Mouse (Mus musculus): ENCODE data around the gene Osr1. TPM values are rescaled to one million over a fixed set of nuclear protein-coding genes. Genes with fewer than 3 reads are reported as not detected.

Gene Osr1
- polyA plus RNA-seq, 1 experiment from 2014 or later: 8.2 TPM

DNA sequence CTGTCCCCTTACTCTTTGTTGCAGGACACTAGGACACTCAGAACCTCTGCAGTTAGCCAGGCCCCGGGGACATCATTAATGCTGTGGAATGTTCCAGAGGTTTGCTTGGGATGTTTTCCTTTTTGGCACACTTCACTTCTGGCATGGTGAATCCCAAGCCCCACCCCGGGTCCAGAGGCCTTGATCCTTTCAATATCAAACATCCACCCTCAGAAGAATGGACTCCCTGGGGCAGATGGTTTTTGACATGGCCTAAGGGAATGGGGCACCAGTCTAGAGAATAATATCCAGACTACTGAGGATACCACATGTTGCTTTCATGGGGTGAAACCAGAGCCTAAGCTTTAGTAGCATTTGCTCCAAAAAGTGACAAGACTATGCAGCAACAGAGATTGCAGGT is 13.5 kb downstream of the Osr1 start:
- 0 out of 2 replicates have a peak, but pooled peaks cover 9% of the 10 kb centered on the region for H3K4me1 ChIP-seq (ENCODE audit: insufficient read depth, low read depth, low read length)
- DNase-seq (ENCODE audit: low spot score) (no peak), ATAC-seq (no peak)
- no peak overlapping the region for H3K9ac ChIP-seq (replicated peaks; ENCODE audit: low read depth)
- peaks cover 25% of the 10 kb centered on the region; the same call in 1 of the 2 replicates for H3K27me3 ChIP-seq (replicated peaks; ENCODE audit: insufficient read depth, low read length)
- no peak overlapping the region for H3K4me2 ChIP-seq (replicated peaks; ENCODE audit: low read depth, low read length)
- H3K27ac ChIP-seq (ENCODE audit: low read length): no peak overlapping the region
- H3K4me3 ChIP-seq (ENCODE audit: low read depth, low read length): no peak overlapping the region
- TF ChIP-seq CTCF (IDR thresholded peaks at IDR 0.05) (no peak), EP300 (IDR thresholded peaks at IDR 0.05) (no peak)
- no peaks in the 10 kb centered on the region for H3K9me3 ChIP-seq (ENCODE audit: low read length)
- H3K36me3 ChIP-seq (ENCODE audit: insufficient read depth, low read length): no peaks in the 10 kb centered on the region
- WGBS: 26% methylated on average over 2 of the region's 2 CpGs

DNA sequence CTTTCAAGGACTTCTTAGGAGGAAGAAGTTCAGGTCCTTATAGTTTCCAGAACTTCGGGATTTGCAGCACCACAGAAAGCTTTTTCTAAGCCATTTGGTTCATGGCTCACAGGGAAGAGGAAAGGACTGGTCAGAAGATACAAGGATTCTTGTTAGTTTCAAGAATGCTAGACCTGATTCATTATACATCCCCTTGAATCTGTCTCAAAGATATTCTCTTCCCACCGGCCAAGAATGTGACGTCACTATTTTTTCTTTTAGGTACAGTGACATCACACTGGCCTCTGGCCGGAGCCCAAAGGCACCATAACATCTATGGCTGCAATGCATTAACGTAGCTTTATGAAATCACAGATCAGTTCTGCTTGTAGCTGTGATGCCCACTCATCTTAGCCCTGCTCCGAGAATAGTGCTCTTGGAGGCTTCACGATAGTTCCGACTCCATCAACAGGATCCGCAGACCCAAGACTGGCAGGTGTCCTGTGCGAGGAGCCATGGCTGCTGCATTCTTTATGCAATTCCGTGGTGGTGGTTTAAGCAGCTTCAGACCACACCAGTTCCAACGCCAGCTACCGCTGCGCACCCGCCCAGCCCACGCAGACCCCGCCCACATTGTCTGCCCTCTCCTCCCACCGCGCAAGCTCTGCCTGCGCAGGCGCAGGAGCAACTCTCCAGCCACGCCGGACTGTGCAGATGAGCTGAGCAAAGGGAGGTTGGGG is 14.6 kb downstream of the Osr1 start:
- Histone ChIP-seq H3K9ac (replicated peaks; ENCODE audit: low read depth) (no peak overlapping the region), H3K4me2 (replicated peaks; ENCODE audit: low read depth, low read length) (peak overlapping the region; percentile 52), H3K4me1 (ENCODE audit: insufficient read depth, low read depth, low read length) (0 out of 2 replicates have a peak, but pooled peaks cover 5% of the 10 kb centered on the region), H3K36me3 (ENCODE audit: insufficient read depth, low read length) (no peaks in the 10 kb centered on the region), H3K9me3 (ENCODE audit: low read length) (no peaks in the 10 kb centered on the region), H3K27me3 (replicated peaks; ENCODE audit: insufficient read depth, low read length) (peaks cover 14% of the 10 kb centered on the region; the same call in 1 of the 2 replicates), H3K4me3 (ENCODE audit: low read depth, low read length) (peak overlapping the region; percentile 16; the same call in 1 of the 2 replicates), H3K27ac (ENCODE audit: low read length) (no peak overlapping the region)
- TF ChIP-seq EP300 (IDR thresholded peaks at IDR 0.05) (no peak), CTCF (IDR thresholded peaks at IDR 0.05) (0 out of 2 replicates have a peak, but pooled peaks have one; percentile 1)
- DNase-seq (ENCODE audit: low spot score) (peak; percentile 93), ATAC-seq (peak; percentile 93)
- 4% methylated on average over 23 of the region's 23 CpGs for WGBS

DNA sequence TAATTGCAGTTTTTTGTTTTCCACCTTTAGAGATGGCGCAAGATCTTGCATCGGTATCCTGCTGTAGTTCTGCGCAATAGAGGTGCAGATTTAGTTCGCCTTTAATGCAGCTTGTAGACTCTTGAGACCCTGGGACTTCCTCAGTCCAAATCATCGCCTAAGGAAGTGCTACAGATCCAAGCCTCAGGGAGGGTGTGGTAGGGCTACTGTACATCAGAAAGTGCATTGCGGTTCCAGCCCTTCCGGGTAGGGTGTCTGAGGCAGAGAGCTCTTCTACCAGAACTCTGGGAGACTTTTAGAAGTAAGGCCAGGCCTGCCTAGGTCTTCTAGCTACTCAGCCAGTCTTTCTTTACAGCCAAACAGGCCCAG is 15.2 kb downstream of the Osr1 start:
- ATAC-seq: peak; percentile 43
- Histone ChIP-seq H3K4me3 (ENCODE audit: low read depth, low read length) (peak overlapping the region; percentile 16; the same call in 1 of the 2 replicates), H3K9me3 (ENCODE audit: low read length) (no peaks in the 10 kb centered on the region), H3K9ac (replicated peaks; ENCODE audit: low read depth) (0 out of 2 replicates have a peak overlapping the region, but pooled peaks have one; percentile 12), H3K36me3 (ENCODE audit: insufficient read depth, low read length) (no peaks in the 10 kb centered on the region), H3K27ac (ENCODE audit: low read length) (no peak overlapping the region), H3K27me3 (replicated peaks; ENCODE audit: insufficient read depth, low read length) (peaks cover 13% of the 10 kb centered on the region; the same call in 1 of the 2 replicates), H3K4me2 (replicated peaks; ENCODE audit: low read depth, low read length) (peak overlapping the region; percentile 52), H3K4me1 (ENCODE audit: insufficient read depth, low read depth, low read length) (0 out of 2 replicates have a peak, but pooled peaks cover 3% of the 10 kb centered on the region)
- no peak for TF ChIP-seq CTCF (IDR thresholded peaks at IDR 0.05)
- no peak for TF ChIP-seq EP300 (IDR thresholded peaks at IDR 0.05)
- DNase-seq (ENCODE audit: low spot score): no peak
- 1% methylated on average over 7 of the region's 7 CpGs for WGBS

DNA sequence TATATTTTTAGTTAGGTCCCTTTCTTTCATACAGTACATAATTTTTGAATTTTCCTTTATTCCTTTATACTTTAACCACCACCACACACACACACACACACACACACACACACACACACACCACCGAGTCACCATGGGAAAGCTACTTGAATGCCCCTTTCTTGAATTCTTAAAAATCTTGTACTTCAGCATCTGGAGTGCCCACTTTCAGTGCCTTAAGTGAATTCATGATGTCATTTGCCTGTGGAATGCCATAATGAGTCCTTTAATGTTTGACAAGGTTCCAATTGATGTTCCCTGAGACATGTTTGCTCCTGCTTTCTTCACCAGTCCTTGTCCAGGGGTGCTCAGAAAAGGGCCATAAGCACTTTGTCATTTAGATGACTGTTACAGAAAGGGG is 17.8 kb downstream of the Osr1 start:
- TF ChIP-seq EP300 (IDR thresholded peaks at IDR 0.05): peak; percentile 95
- no peak for TF ChIP-seq CTCF (IDR thresholded peaks at IDR 0.05)

DNA sequence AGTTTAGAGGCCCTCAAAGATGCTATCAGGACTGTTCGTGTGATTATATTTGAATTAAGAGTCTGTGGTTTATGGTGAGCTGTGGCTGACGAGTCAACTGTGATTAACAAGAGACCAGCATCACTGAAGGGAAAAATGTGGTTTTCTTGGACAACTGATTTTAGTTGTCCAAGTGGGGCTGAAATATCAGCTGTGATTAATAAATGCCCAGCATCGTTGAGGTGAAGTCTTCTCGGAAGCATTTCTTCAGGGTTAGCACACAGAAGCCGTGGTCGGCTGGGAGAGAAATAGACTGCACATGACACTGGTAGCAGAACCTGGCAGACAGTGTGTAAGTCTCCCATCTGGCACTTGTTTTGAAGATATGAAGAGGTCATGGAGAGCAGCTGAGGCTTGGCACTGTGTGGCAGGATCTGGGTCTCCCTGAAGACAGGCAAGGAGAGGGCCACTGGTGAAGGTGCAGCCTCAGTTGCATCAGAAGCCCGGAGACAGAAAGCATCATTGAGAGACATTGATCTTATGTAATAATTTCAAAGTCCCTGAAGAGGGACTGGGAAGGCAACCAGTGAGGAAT is 19.7 kb downstream of the Osr1 start:
- H3K4me2 ChIP-seq (replicated peaks; ENCODE audit: low read depth, low read length): no peak overlapping the region
- no peak overlapping the region for H3K4me3 ChIP-seq (ENCODE audit: low read depth, low read length)
- H3K36me3 ChIP-seq (ENCODE audit: insufficient read depth, low read length): no peaks in the 10 kb centered on the region
- ATAC-seq: no peak
- H3K27ac ChIP-seq (ENCODE audit: low read length): no peak overlapping the region
- H3K9me3 ChIP-seq (ENCODE audit: low read length): no peaks in the 10 kb centered on the region
- H3K9ac ChIP-seq (replicated peaks; ENCODE audit: low read depth): no peak overlapping the region
- H3K27me3 ChIP-seq (replicated peaks; ENCODE audit: insufficient read depth, low read length): no peaks in the 10 kb centered on the region
- H3K4me1 ChIP-seq (ENCODE audit: insufficient read depth, low read depth, low read length): no peaks in the 10 kb centered on the region
- TF ChIP-seq EP300 (IDR thresholded peaks at IDR 0.05) (no peak), CTCF (IDR thresholded peaks at IDR 0.05) (no peak)
- 58% methylated on average over 7 of the region's 7 CpGs for WGBS
- DNase-seq (ENCODE audit: low spot score): no peak

More for the DNA sequence above, 17.8 kb downstream of the Osr1 start:
- Histone ChIP-seq H3K27ac (ENCODE audit: low read length) (no peak overlapping the region), H3K27me3 (replicated peaks; ENCODE audit: insufficient read depth, low read length) (no peaks in the 10 kb centered on the region), H3K4me2 (replicated peaks; ENCODE audit: low read depth, low read length) (no peak overlapping the region), H3K4me1 (ENCODE audit: insufficient read depth, low read depth, low read length) (no peaks in the 10 kb centered on the region), H3K9ac (replicated peaks; ENCODE audit: low read depth) (no peak overlapping the region), H3K36me3 (ENCODE audit: insufficient read depth, low read length) (no peaks in the 10 kb centered on the region), H3K4me3 (ENCODE audit: low read depth, low read length) (no peak overlapping the region), H3K9me3 (ENCODE audit: low read length) (no peaks in the 10 kb centered on the region)
- 46% methylated on average over 1 of the region's 1 CpGs for WGBS
- DNase-seq (ENCODE audit: low spot score): peak; percentile 62
- ATAC-seq: peak; percentile 57

DNA sequence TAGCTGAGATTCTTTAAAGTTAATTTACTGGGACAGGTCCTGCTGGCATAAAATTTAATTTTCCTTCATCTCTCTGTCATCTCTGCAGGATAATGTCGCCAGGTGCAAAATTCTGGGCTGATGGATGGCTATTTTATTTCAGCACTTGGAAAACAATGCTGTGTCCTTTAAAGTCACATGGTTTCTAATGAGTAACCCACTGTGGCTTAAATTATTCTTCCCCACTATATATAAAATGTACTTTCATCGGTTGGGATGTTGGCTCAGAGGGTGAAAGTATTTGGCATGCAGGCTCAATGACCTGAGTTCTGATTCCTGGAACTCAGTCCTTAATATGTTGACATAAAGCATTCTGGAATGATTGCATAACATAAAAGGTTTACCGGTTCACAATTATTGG is 21.2 kb downstream of the Osr1 start:
- Histone ChIP-seq H3K9me3 (ENCODE audit: low read length) (no peaks in the 10 kb centered on the region), H3K27me3 (replicated peaks; ENCODE audit: insufficient read depth, low read length) (no peaks in the 10 kb centered on the region), H3K4me3 (ENCODE audit: low read depth, low read length) (no peak overlapping the region), H3K36me3 (ENCODE audit: insufficient read depth, low read length) (no peaks in the 10 kb centered on the region), H3K9ac (replicated peaks; ENCODE audit: low read depth) (no peak overlapping the region), H3K27ac (ENCODE audit: low read length) (no peak overlapping the region), H3K4me2 (replicated peaks; ENCODE audit: low read depth, low read length) (no peak overlapping the region), H3K4me1 (ENCODE audit: insufficient read depth, low read depth, low read length) (no peaks in the 10 kb centered on the region)
- WGBS: 35% methylated on average over 3 of the region's 3 CpGs
- ATAC-seq: peak; percentile 38; the same call in 1 of the 2 replicates
- no peak for DNase-seq (ENCODE audit: low spot score)
- TF ChIP-seq CTCF (IDR thresholded peaks at IDR 0.05): no peak
- TF ChIP-seq EP300 (IDR thresholded peaks at IDR 0.05): peak; percentile 75; the same call in 1 of the 2 replicates

Measured in lung, postnatal 0 days (tissue).